Mouse (Mus musculus): ENCODE measurements around the gene Lrrn2. TPM values are rescaled to one million over a fixed set of nuclear protein-coding genes. Genes with fewer than 3 reads are reported as not detected.

The Lrrn2 gene
- polyA plus RNA-seq, 1 experiment, result 1.5 TPM

DNA sequence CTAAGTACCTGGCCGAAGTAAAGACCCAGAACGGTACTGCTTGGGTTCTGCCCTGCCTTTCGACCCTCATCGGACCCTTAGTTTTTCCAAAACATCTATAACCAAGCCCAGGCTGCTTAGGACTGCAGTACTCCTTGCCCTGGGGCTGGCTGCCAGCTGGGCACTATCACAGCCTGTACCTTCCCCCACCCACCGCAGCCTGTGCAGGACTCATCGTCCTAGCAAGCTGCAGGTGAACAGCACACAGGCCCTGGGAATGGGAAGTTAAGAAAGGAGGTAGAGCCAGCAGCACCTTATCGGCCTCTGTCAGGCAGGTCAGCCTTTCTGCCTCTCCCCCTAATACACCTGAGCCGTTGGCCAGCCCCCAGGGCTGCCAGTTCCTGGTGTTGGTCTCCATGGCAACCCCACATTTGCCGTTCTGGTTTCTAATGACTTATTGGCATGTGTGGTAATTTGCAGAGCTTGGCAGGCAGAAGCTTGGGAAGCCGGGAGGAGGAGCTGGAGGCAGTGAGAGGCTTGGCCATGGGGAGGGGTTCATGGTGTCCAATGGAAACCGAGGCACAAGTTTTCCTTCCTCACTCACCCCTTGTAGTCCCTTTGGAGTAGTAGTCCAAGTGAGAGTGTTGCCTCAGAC is 10.2 kb downstream of the Lrrn2 start:
- H3K27ac ChIP-seq (ENCODE audit: control insufficient read depth, insufficient read depth, low read length), result no peak overlapping the region
- no peak for DNase-seq
- no peaks in the 10 kb centered on the region for H3K27me3 ChIP-seq (ENCODE audit: control insufficient read depth, insufficient read depth, low read length)
- H3K4me3 ChIP-seq (ENCODE audit: control insufficient read depth, insufficient read depth, low read length), result no peak overlapping the region
- no peaks in the 10 kb centered on the region for H3K36me3 ChIP-seq (ENCODE audit: control insufficient read depth, insufficient read depth, low read length)
- 0 out of 2 replicates have a peak, but pooled peaks cover 3% of the 10 kb centered on the region for H3K4me1 ChIP-seq (replicated peaks; ENCODE audit: control insufficient read depth, insufficient read depth, low read length)
- 73% methylated on average over 11 of the region's 11 CpGs for WGBS
- TF ChIP-seq CTCF (IDR thresholded peaks at IDR 0.05; ENCODE audit: borderline replicate concordance, control insufficient read depth, extremely low read depth, insufficient read depth, low read length, poor library complexity), result no peak
- no peak for TF ChIP-seq POLR2A (IDR thresholded peaks at IDR 0.05; ENCODE audit: control insufficient read depth, extremely low read depth, insufficient read depth, low read length, poor library complexity)

DNA sequence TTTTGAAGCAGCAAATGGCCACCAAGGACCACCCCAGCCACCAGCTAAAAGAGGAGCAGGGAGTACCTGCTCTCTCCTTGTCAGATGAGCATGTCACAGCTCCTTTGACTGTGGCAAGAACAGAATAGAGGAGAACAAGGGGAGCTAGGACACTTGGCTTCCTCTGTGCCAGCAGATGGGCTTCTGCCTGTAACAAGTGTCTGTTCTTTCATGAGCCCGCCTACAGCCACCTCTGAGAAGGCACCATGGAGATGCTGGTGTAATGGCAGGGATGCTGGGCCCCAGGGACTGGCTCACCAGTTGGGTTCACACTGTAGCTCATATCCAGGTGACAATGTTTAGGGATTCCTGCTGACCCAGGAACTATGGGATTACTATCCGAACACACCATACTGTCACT is 12.0 kb downstream of the Lrrn2 start:
- Histone ChIP-seq H3K4me3 (ENCODE audit: control insufficient read depth, insufficient read depth, low read length) (no peak overlapping the region), H3K36me3 (ENCODE audit: control insufficient read depth, insufficient read depth, low read length) (no peaks in the 10 kb centered on the region), H3K4me1 (replicated peaks; ENCODE audit: control insufficient read depth, insufficient read depth, low read length) (0 out of 2 replicates have a peak, but pooled peaks cover 3% of the 10 kb centered on the region), H3K27ac (ENCODE audit: control insufficient read depth, insufficient read depth, low read length) (no peak overlapping the region), H3K27me3 (ENCODE audit: control insufficient read depth, insufficient read depth, low read length) (no peaks in the 10 kb centered on the region)
- 59% methylated on average over 2 of the region's 2 CpGs for WGBS
- DNase-seq, result no peak
- TF ChIP-seq POLR2A (IDR thresholded peaks at IDR 0.05; ENCODE audit: control insufficient read depth, extremely low read depth, insufficient read depth, low read length, poor library complexity), result no peak
- TF ChIP-seq CTCF (IDR thresholded peaks at IDR 0.05; ENCODE audit: borderline replicate concordance, control insufficient read depth, extremely low read depth, insufficient read depth, low read length, poor library complexity), result no peak

DNA sequence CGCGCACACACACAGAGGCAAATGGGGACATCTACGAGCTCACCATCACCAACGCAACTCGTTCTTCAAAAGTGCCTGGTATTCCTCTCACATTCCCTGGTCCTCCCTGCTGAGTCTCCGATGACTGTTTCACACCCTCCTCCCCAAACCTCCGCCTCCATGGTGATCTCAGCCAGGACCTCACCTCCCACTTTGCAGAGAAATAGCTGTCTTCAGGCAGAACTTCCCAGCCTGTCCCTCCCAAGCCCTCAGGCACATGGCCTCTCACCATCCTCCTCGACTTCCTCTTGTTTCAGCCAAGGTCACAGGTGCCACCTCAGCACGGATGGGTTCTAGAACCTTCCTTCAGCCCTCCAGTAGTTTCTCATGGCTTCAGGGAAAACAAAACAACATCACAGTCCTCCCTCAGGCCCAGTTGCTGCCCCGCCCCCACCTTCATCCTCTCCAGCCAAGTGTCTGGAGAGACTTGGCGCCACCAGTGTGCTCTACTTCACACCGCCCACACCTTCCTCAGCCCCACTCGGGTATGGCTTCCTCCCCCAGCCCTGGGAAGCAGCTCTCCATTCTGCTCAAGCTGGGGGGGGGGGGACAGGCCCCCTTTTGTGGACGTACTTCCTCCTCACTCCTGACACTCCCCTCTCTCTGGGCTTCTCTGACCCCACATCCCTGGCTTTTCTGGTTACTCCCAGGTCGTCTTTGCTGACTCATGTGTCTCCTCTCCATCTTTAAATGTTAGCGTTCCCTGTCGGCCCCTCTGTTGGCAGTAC is 13.4 kb downstream of the Lrrn2 start:
- TF ChIP-seq POLR2A (IDR thresholded peaks at IDR 0.05; ENCODE audit: control insufficient read depth, extremely low read depth, insufficient read depth, low read length, poor library complexity), result no peak
- TF ChIP-seq CTCF (IDR thresholded peaks at IDR 0.05; ENCODE audit: borderline replicate concordance, control insufficient read depth, extremely low read depth, insufficient read depth, low read length, poor library complexity), result no peak
- Histone ChIP-seq H3K4me1 (replicated peaks; ENCODE audit: control insufficient read depth, insufficient read depth, low read length) (0 out of 2 replicates have a peak, but pooled peaks cover 3% of the 10 kb centered on the region), H3K36me3 (ENCODE audit: control insufficient read depth, insufficient read depth, low read length) (no peaks in the 10 kb centered on the region), H3K27ac (ENCODE audit: control insufficient read depth, insufficient read depth, low read length) (no peak overlapping the region), H3K27me3 (ENCODE audit: control insufficient read depth, insufficient read depth, low read length) (no peaks in the 10 kb centered on the region), H3K4me3 (ENCODE audit: control insufficient read depth, insufficient read depth, low read length) (no peak overlapping the region)
- no peak for DNase-seq
- WGBS, result 61% methylated on average over 17 of the region's 17 CpGs

DNA sequence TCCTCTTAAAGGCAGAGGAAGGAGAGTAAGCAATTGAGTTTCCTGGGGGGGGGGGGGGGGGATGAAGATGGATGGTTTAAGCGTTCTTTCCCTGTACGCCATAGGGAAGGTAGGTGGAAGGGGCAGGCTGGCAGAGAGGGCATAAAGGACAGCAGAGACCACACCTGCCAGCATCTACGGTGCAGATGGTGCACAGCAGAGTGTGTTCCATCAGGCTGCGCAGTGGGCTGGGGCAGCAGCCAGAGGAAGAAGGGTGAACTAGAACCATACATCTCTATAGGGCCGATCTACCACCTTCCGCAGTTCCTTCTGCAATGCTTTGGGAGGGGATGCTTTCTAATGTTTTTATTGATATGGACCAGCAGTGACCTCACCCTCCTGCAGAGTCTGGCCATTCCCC is 19.0 kb downstream of the Lrrn2 start:
- no peak overlapping the region for H3K27ac ChIP-seq (ENCODE audit: control insufficient read depth, insufficient read depth, low read length)
- no peak overlapping the region for H3K4me3 ChIP-seq (ENCODE audit: control insufficient read depth, insufficient read depth, low read length)
- DNase-seq, result no peak
- 86% methylated on average over 6 of the region's 6 CpGs for WGBS
- no peak for TF ChIP-seq POLR2A (IDR thresholded peaks at IDR 0.05; ENCODE audit: control insufficient read depth, extremely low read depth, insufficient read depth, low read length, poor library complexity)
- no peak for TF ChIP-seq CTCF (IDR thresholded peaks at IDR 0.05; ENCODE audit: borderline replicate concordance, control insufficient read depth, extremely low read depth, insufficient read depth, low read length, poor library complexity)
- no peaks in the 10 kb centered on the region for H3K4me1 ChIP-seq (replicated peaks; ENCODE audit: control insufficient read depth, insufficient read depth, low read length)
- H3K36me3 ChIP-seq (ENCODE audit: control insufficient read depth, insufficient read depth, low read length), result no peaks in the 10 kb centered on the region
- H3K27me3 ChIP-seq (ENCODE audit: control insufficient read depth, insufficient read depth, low read length), result no peaks in the 10 kb centered on the region; the same call in 1 of the 2 replicates

DNA sequence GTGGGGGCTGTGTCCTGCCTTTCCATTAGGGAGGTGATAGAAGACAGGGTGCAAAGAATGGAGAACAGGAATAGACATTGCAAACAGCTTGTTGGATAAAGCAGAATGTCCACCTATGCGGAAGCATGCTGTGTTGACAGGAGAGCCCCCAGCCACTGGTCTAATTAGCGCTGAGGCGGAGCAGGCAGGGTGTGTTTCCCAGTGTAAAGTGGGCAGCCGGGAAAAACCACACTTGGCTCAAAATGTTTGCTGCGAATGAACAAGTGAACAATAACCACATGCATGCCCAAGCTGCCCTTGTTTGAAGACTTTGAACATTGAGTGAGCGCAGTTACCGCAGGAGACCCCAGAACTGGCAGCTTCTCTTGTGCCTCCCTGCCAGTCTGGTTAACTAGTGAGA is 19.6 kb downstream of the Lrrn2 start:
- H3K36me3 ChIP-seq (ENCODE audit: control insufficient read depth, insufficient read depth, low read length), result no peaks in the 10 kb centered on the region
- H3K27ac ChIP-seq (ENCODE audit: control insufficient read depth, insufficient read depth, low read length), result no peak overlapping the region
- H3K4me1 ChIP-seq (replicated peaks; ENCODE audit: control insufficient read depth, insufficient read depth, low read length), result no peaks in the 10 kb centered on the region
- TF ChIP-seq CTCF (IDR thresholded peaks at IDR 0.05; ENCODE audit: borderline replicate concordance, control insufficient read depth, extremely low read depth, insufficient read depth, low read length, poor library complexity) (no peak), POLR2A (IDR thresholded peaks at IDR 0.05; ENCODE audit: control insufficient read depth, extremely low read depth, insufficient read depth, low read length, poor library complexity) (no peak)
- H3K27me3 ChIP-seq (ENCODE audit: control insufficient read depth, insufficient read depth, low read length), result no peaks in the 10 kb centered on the region; the same call in 1 of the 2 replicates
- no peak for DNase-seq
- H3K4me3 ChIP-seq (ENCODE audit: control insufficient read depth, insufficient read depth, low read length), result no peak overlapping the region
- WGBS, result 91% methylated on average over 7 of the region's 7 CpGs

DNA sequence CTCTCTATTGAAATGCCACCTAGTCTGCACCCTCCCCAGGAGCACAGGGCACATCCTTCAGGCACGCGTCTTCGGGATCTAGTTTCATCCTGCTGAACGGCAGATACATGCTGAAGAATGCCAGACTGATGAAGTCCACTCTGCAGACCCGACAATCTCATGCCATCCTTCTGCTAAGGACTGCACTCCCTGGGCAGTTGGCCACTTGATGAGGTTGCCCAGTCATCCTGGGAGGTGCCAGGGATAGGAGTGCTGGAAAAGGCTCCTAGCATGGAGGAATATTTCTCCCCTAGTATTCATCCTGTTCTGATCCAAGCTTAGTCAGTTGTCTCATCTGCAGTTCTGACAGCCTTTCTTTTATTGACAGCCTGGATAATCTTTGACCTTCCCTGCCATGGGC is 20.9 kb downstream of the Lrrn2 start:
- no peak overlapping the region for H3K4me3 ChIP-seq (ENCODE audit: control insufficient read depth, insufficient read depth, low read length)
- H3K27me3 ChIP-seq (ENCODE audit: control insufficient read depth, insufficient read depth, low read length), result no peaks in the 10 kb centered on the region; the same call in 1 of the 2 replicates
- no peak for DNase-seq
- TF ChIP-seq CTCF (IDR thresholded peaks at IDR 0.05; ENCODE audit: borderline replicate concordance, control insufficient read depth, extremely low read depth, insufficient read depth, low read length, poor library complexity), result no peak
- no peak for TF ChIP-seq POLR2A (IDR thresholded peaks at IDR 0.05; ENCODE audit: control insufficient read depth, extremely low read depth, insufficient read depth, low read length, poor library complexity)
- 90% methylated on average over 5 of the region's 5 CpGs for WGBS
- H3K4me1 ChIP-seq (replicated peaks; ENCODE audit: control insufficient read depth, insufficient read depth, low read length), result no peaks in the 10 kb centered on the region
- no peaks in the 10 kb centered on the region for H3K36me3 ChIP-seq (ENCODE audit: control insufficient read depth, insufficient read depth, low read length)
- no peak overlapping the region for H3K27ac ChIP-seq (ENCODE audit: control insufficient read depth, insufficient read depth, low read length)
